Mouse (Mus musculus) MEL (cell line): Measurements from ENCODE around the gene Rln1.

ENCODE experiments used
- CTCF ChIP-seq, 3 experiments: IDR thresholded peaks in 2 of 3; conservative IDR thresholded peaks in 1 of 3; 2 replicates each; pipeline ENCODE4 v1.5.1; 2011 to 2012; ENCODE audit warnings: low read length in 3 of 3, low read depth in 2 of 3, mild to moderate bottlenecking in 2 of 3, improper control_type of control experiment in 1 of 3, inconsistent platforms in 1 of 3, mixed read lengths in 1 of 3, moderate library complexity in 1 of 3; ENCODE audit not compliant: control insufficient read depth in 1 of 3, insufficient read depth in 1 of 3, poor library complexity in 1 of 3, severe bottlenecking in 1 of 3
- E2F4 ChIP-seq: IDR thresholded peaks from 2 replicates; pipeline ENCODE4 v1.6.1; 2011; ENCODE audit warnings: low read depth, low read length, improper control_type of control experiment, borderline replicate concordance
- MAFK ChIP-seq: IDR thresholded peaks from 2 replicates; pipeline ENCODE4 v1.6.1; 2011; ENCODE audit warnings: low read depth, mild to moderate bottlenecking, low read length, improper control_type of control experiment, borderline replicate concordance
- MAX ChIP-seq: IDR thresholded peaks from 2 replicates; pipeline ENCODE4 v1.6.1; 2011; ENCODE audit warnings: low read length, improper control_type of control experiment
- MEF2A ChIP-seq: IDR thresholded peaks from 2 replicates; pipeline ENCODE4 v1.6.1; 2014; ENCODE audit warnings: low read depth, mild to moderate bottlenecking, inconsistent platforms, low read length, improper control_type of control experiment; ENCODE audit not compliant: poor library complexity, insufficient replicate concordance, severe bottlenecking; ENCODE audit errors: extremely low read depth
- MXI1 ChIP-seq: IDR thresholded peaks from 2 replicates; pipeline ENCODE4 v1.6.1; 2011; ENCODE audit warnings: mild to moderate bottlenecking, low read depth, low read length, improper control_type of control experiment
- USF1 ChIP-seq: IDR thresholded peaks from 2 replicates; pipeline ENCODE4 v1.6.1; 2014; ENCODE audit warnings: low read depth, mild to moderate bottlenecking, inconsistent platforms, low read length, improper control_type of control experiment, moderate library complexity
- ZNF384 ChIP-seq: IDR thresholded peaks from 2 replicates; pipeline ENCODE4 v1.6.1; 2012; ENCODE audit warnings: low read depth, mild to moderate bottlenecking, inconsistent platforms, low read length, improper control_type of control experiment

DNA sequence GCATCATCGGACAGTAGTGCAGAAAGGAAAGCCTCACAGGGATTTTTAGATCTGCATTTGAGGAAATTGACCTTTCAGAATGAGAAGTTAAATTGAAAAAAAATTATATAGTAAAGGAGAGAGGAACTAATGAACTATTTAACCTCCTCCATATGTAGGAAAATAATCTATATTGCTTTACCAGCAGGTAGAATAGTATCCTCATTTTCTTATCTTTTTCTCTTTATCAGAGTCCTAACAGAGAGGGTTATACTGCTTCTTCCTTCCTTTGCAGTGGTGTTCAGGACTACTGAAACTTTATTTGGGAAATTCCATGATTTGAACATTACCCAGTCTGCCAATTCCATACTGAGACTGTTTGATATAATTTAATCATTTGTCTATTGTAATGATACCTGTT, 37.1 kb downstream of the Rln1 start:
- no peak for TF ChIP-seq CTCF (IDR thresholded peaks at IDR 0.05 in 2 of 3, conservative IDR thresholded peaks at IDR 0.05 in 1 of 3; ENCODE audit: control insufficient read depth in 1 of 3, insufficient read depth in 1 of 3, low read depth in 2 of 3, low read length in 3 of 3, poor library complexity in 1 of 3, severe bottlenecking in 1 of 3)
- no peak for TF ChIP-seq USF1
- TF ChIP-seq E2F4 = no peak
- no peak for TF ChIP-seq MEF2A
- TF ChIP-seq MXI1 = no peak
- TF ChIP-seq MAX = no peak
- no peak for TF ChIP-seq ZNF384
- no peak for TF ChIP-seq MAFK
